Mouse (Mus musculus): ENCODE results near the gene Rlbp1. TPM values are rescaled to one million over a fixed set of nuclear protein-coding genes. Genes with fewer than 3 reads are reported as not detected.

Rlbp1 gene
- polyA plus RNA-seq, 1 experiment = not detected

GRCm38 (mm10) chr7:79397446-79397963 lies 10.7 kb upstream of the Rlbp1 start:
- Histone ChIP-seq H3ac (ENCODE audit: control insufficient read depth, insufficient read length) (no peak overlapping the region), H3K4me3 (no peak overlapping the region), H3K4me2 (ENCODE audit: low read depth) (no peak overlapping the region), H3K27me3 (ENCODE audit: control insufficient read depth, insufficient read depth, insufficient read length) (no peaks in the 10 kb centered on the region), H3K36me3 (ENCODE audit: control insufficient read depth, insufficient read depth) (no peaks in the 10 kb centered on the region), H3K79me2 (ENCODE audit: control insufficient read depth, insufficient read depth) (no peaks in the 10 kb centered on the region)
- no peak for TF ChIP-seq USF1 (IDR thresholded peaks at IDR 0.05; ENCODE audit: low read depth)
- no peak for TF ChIP-seq MAX (IDR thresholded peaks at IDR 0.05; ENCODE audit: low read depth)
- TF ChIP-seq TCF12 (IDR thresholded peaks at IDR 0.05; ENCODE audit: insufficient read depth, poor library complexity, severe bottlenecking) = no peak
- no peak for TF ChIP-seq CEBPB (IDR thresholded peaks at IDR 0.05; ENCODE audit: insufficient read depth, poor library complexity, severe bottlenecking)
- no peak for TF ChIP-seq REST (IDR thresholded peaks at IDR 0.05; ENCODE audit: insufficient read depth, insufficient read length)
- no peak for TF ChIP-seq SRF (IDR thresholded peaks at IDR 0.05; ENCODE audit: control insufficient read depth, insufficient read length, low read depth)
- no peak for TF ChIP-seq TCF3 (IDR thresholded peaks at IDR 0.05; ENCODE audit: insufficient read length, low read depth)
- no peak for TF ChIP-seq MYOG (IDR thresholded peaks at IDR 0.05; ENCODE audit: control insufficient read depth in 1 of 3, insufficient read depth in 1 of 3, insufficient read length in 2 of 3, low read depth in 2 of 3)
- TF ChIP-seq MYOD1 (IDR thresholded peaks at IDR 0.05; ENCODE audit: control insufficient read depth in 1 of 3, insufficient read length in 2 of 3, low read depth in 2 of 3) = no peak
- TF ChIP-seq POLR2A (IDR thresholded peaks at IDR 0.05; ENCODE audit: insufficient read length, low read depth) = no peak
- TF ChIP-seq E2F4 (IDR thresholded peaks at IDR 0.05; ENCODE audit: insufficient read depth) = no peak
- TF ChIP-seq POLR2AphosphoS2 (IDR thresholded peaks at IDR 0.05; ENCODE audit: insufficient read length, low read depth) = no peak

GRCm38 (mm10) chr7:79395186-79395585 lies 8.3 kb upstream of the Rlbp1 start:
- Histone ChIP-seq H3K4me3 (no peak overlapping the region), H3K27me3 (ENCODE audit: control insufficient read depth, insufficient read depth, insufficient read length) (no peaks in the 10 kb centered on the region), H3K79me2 (ENCODE audit: control insufficient read depth, insufficient read depth) (no peaks in the 10 kb centered on the region), H3ac (ENCODE audit: control insufficient read depth, insufficient read length) (no peak overlapping the region), H3K36me3 (ENCODE audit: control insufficient read depth, insufficient read depth) (no peaks in the 10 kb centered on the region), H3K4me2 (ENCODE audit: low read depth) (no peak overlapping the region)
- TF ChIP-seq MAX (IDR thresholded peaks at IDR 0.05; ENCODE audit: low read depth) (no peak), TCF3 (IDR thresholded peaks at IDR 0.05; ENCODE audit: insufficient read length, low read depth) (no peak), MYOG (IDR thresholded peaks at IDR 0.05; ENCODE audit: control insufficient read depth in 1 of 3, insufficient read depth in 1 of 3, insufficient read length in 2 of 3, low read depth in 2 of 3) (no peak), E2F4 (IDR thresholded peaks at IDR 0.05; ENCODE audit: insufficient read depth) (no peak), TCF12 (IDR thresholded peaks at IDR 0.05; ENCODE audit: insufficient read depth, poor library complexity, severe bottlenecking) (no peak), USF1 (IDR thresholded peaks at IDR 0.05; ENCODE audit: low read depth) (no peak), REST (IDR thresholded peaks at IDR 0.05; ENCODE audit: insufficient read depth, insufficient read length) (no peak), POLR2A (IDR thresholded peaks at IDR 0.05; ENCODE audit: insufficient read length, low read depth) (no peak), MYOD1 (IDR thresholded peaks at IDR 0.05; ENCODE audit: control insufficient read depth in 1 of 3, insufficient read length in 2 of 3, low read depth in 2 of 3) (no peak)

- H3K27me3 ChIP-seq (ENCODE audit: control insufficient read depth, insufficient read depth, insufficient read length) = no peaks in the 10 kb centered on the region
- no peaks in the 10 kb centered on the region for H3K36me3 ChIP-seq (ENCODE audit: control insufficient read depth, insufficient read depth)
- H3K79me2 ChIP-seq (ENCODE audit: control insufficient read depth, insufficient read depth) = no peaks in the 10 kb centered on the region
- no peak overlapping the region for H3K4me2 ChIP-seq (ENCODE audit: low read depth)
- no peak overlapping the region for H3K4me3 ChIP-seq
- H3ac ChIP-seq (ENCODE audit: control insufficient read depth, insufficient read length) = no peak overlapping the region
- no peak for TF ChIP-seq MYOD1 (IDR thresholded peaks at IDR 0.05; ENCODE audit: control insufficient read depth in 1 of 3, insufficient read length in 2 of 3, low read depth in 2 of 3)
- TF ChIP-seq POLR2A (IDR thresholded peaks at IDR 0.05; ENCODE audit: insufficient read length, low read depth) = no peak
- TF ChIP-seq MYOG (IDR thresholded peaks at IDR 0.05; ENCODE audit: control insufficient read depth in 1 of 3, insufficient read depth in 1 of 3, insufficient read length in 2 of 3, low read depth in 2 of 3) = no peak
- TF ChIP-seq USF1 (IDR thresholded peaks at IDR 0.05; ENCODE audit: low read depth) = no peak
- no peak for TF ChIP-seq REST (IDR thresholded peaks at IDR 0.05; ENCODE audit: insufficient read depth, insufficient read length)
- no peak for TF ChIP-seq CEBPB (IDR thresholded peaks at IDR 0.05; ENCODE audit: insufficient read depth, poor library complexity, severe bottlenecking)
- TF ChIP-seq MAX (IDR thresholded peaks at IDR 0.05; ENCODE audit: low read depth) = no peak
These were observed 7.8 kb upstream of the Rlbp1 start for GRCm38 (mm10) chr7:79394666-79395065.

- TF ChIP-seq POLR2AphosphoS2 (IDR thresholded peaks at IDR 0.05; ENCODE audit: insufficient read length, low read depth) (no peak), TCF12 (IDR thresholded peaks at IDR 0.05; ENCODE audit: insufficient read depth, poor library complexity, severe bottlenecking) (no peak), REST (IDR thresholded peaks at IDR 0.05; ENCODE audit: insufficient read depth, insufficient read length) (no peak), MYOD1 (IDR thresholded peaks at IDR 0.05; ENCODE audit: control insufficient read depth in 1 of 3, insufficient read length in 2 of 3, low read depth in 2 of 3) (no peak), USF1 (IDR thresholded peaks at IDR 0.05; ENCODE audit: low read depth) (no peak), POLR2A (IDR thresholded peaks at IDR 0.05; ENCODE audit: insufficient read length, low read depth) (no peak), TCF3 (IDR thresholded peaks at IDR 0.05; ENCODE audit: insufficient read length, low read depth) (no peak), MYOG (IDR thresholded peaks at IDR 0.05; ENCODE audit: control insufficient read depth in 1 of 3, insufficient read depth in 1 of 3, insufficient read length in 2 of 3, low read depth in 2 of 3) (no peak), CEBPB (IDR thresholded peaks at IDR 0.05; ENCODE audit: insufficient read depth, poor library complexity, severe bottlenecking) (no peak), SRF (IDR thresholded peaks at IDR 0.05; ENCODE audit: control insufficient read depth, insufficient read length, low read depth) (no peak), E2F4 (IDR thresholded peaks at IDR 0.05; ENCODE audit: insufficient read depth) (no peak), MAX (IDR thresholded peaks at IDR 0.05; ENCODE audit: low read depth) (no peak)
- no peak overlapping the region for H3K4me3 ChIP-seq
These were observed 7.1 kb upstream of the Rlbp1 start for GRCm38 (mm10) chr7:79393924-79394323.

More at GRCm38 (mm10) chr7:79393924-79394323, 7.1 kb upstream of the Rlbp1 start:
- Histone ChIP-seq H3K27me3 (ENCODE audit: control insufficient read depth, insufficient read depth, insufficient read length) (no peaks in the 10 kb centered on the region), H3K36me3 (ENCODE audit: control insufficient read depth, insufficient read depth) (no peaks in the 10 kb centered on the region), H3ac (ENCODE audit: control insufficient read depth, insufficient read length) (no peak overlapping the region), H3K79me2 (ENCODE audit: control insufficient read depth, insufficient read depth) (no peaks in the 10 kb centered on the region), H3K4me2 (ENCODE audit: low read depth) (no peak overlapping the region)

All from myocyte (in vitro differentiated cells).